Mouse (Mus musculus): ENCODE results near the gene Mfrp. TPM values are rescaled to one million over a fixed set of nuclear protein-coding genes. Genes with fewer than 3 reads are reported as not detected.

Gene Mfrp
- polyA plus RNA-seq (2014; fragmentation: Nextera tagmentation; extraction: Ambion mirVana), result 0.14 TPM in 1 of 2 replicates, not detected in the other

DNA sequence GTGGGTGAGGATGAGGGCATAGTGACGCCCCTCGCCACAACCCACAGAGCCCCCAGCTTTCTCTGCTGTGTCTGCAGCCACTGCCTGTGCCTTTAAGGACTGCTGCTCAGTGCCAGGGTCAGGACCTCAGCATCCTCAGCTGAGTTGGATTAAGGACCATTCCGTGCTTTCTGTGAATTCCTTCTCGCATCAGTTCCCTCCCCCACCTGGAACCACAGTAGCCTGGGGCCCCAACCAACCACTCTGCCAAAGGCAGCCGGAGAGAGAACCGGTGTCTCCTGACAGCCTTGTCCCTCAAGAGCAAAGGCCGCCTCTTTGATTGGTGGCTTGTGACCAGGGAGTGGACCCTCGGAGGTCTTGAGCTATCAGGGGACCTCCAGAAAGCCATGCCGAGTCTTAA lies at the start of gene Mfrp:
Mfrp (plus strand) TSS at position 240 of the 400 bp plus-strand sequence.
- Histone ChIP-seq H3K9ac (ENCODE audit: low read depth, low read length) (no peak within 1 kb of the TSS), H3K27me3 (replicated peaks; ENCODE audit: control insufficient read depth, insufficient read depth, low read length) (no peaks in the 10 kb centered on the region), H3K4me3 (ENCODE audit: low read depth, low read length) (no peak within 1 kb of the TSS), H3K27ac (ENCODE audit: low read depth, low read length) (no peak within 1 kb of the TSS), H3K4me1 (replicated peaks; ENCODE audit: control insufficient read depth, insufficient read depth, low read length) (no peaks in the 10 kb centered on the region), H3K36me3 (ENCODE audit: control insufficient read depth, insufficient read depth, low read length) (no peaks in the 10 kb centered on the region), H3K4me2 (no peak within 1 kb of the TSS), H3K9me3 (ENCODE audit: control insufficient read depth, low read length) (no peaks in the 10 kb centered on the region)
- no peak for DNase-seq (ENCODE audit: low spot score)
- ATAC-seq (replicated peaks; ENCODE audit: low FRiP score), result no peak
- WGBS, result 76% methylated on average over 9 of the region's 9 CpGs

DNA sequence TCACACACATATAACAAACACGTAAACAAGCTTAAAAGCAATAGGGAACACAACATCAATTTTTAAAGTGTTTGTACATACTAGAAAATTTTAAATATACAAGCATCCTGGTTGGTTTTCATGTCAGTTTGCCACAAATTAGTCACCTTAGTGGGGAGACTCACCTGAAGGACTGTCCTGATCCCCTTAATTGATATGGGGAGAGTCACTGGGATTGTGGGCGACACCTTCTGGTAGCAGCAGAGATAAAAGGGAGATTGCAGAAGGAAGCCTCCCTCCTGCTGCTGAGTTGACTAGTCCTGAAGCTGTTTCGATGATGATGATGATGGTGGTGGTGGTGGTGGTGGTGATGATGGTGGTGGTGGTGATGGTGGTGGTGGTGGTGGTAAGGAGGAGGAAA lies 48.7 kb upstream of the Mfrp start:
- Histone ChIP-seq H3K4me1 (replicated peaks; ENCODE audit: control insufficient read depth, insufficient read depth, low read length) (no peaks in the 10 kb centered on the region; the same call in 1 of the 2 replicates), H3K4me3 (ENCODE audit: low read depth, low read length) (no peak overlapping the region), H3K9ac (ENCODE audit: low read depth, low read length) (no peak overlapping the region), H3K27me3 (replicated peaks; ENCODE audit: control insufficient read depth, insufficient read depth, low read length) (peaks cover 6% of the 10 kb centered on the region; the same call in 1 of the 2 replicates), H3K4me2 (no peak overlapping the region), H3K27ac (ENCODE audit: low read depth, low read length) (no peak overlapping the region), H3K9me3 (ENCODE audit: control insufficient read depth, low read length) (no peaks in the 10 kb centered on the region), H3K36me3 (ENCODE audit: control insufficient read depth, insufficient read depth, low read length) (no peaks in the 10 kb centered on the region)
- ATAC-seq (replicated peaks; ENCODE audit: low FRiP score) (no peak), DNase-seq (ENCODE audit: low spot score) (no peak)
- 58% methylated on average over 3 of the region's 3 CpGs for WGBS

DNA sequence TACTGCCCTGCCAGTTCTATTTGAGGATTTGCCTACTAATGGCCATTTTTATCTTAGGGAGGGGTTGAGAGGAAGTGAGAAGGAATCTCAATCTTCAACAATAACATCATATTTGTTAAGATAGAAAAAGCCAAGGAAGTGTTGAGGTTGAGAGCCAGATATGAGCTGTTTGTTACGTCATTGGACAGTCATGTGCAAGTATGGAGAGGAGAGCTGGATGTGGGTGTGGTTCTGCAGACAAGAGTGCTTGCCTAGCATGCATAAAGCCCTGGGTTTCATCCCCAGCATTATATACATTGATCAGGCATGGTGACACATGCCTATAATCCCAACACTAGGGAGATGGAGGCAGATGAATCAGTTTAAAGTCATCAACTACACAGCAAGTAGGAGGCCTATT lies 47.6 kb upstream of the Mfrp start:
- Histone ChIP-seq H3K36me3 (ENCODE audit: control insufficient read depth, insufficient read depth, low read length) (no peaks in the 10 kb centered on the region), H3K4me3 (ENCODE audit: low read depth, low read length) (no peak overlapping the region), H3K4me2 (no peak overlapping the region), H3K27ac (ENCODE audit: low read depth, low read length) (no peak overlapping the region), H3K9me3 (ENCODE audit: control insufficient read depth, low read length) (no peaks in the 10 kb centered on the region), H3K4me1 (replicated peaks; ENCODE audit: control insufficient read depth, insufficient read depth, low read length) (no peaks in the 10 kb centered on the region; the same call in 1 of the 2 replicates), H3K9ac (ENCODE audit: low read depth, low read length) (no peak overlapping the region), H3K27me3 (replicated peaks; ENCODE audit: control insufficient read depth, insufficient read depth, low read length) (no peaks in the 10 kb centered on the region)
- no peak for ATAC-seq (replicated peaks; ENCODE audit: low FRiP score)
- DNase-seq (ENCODE audit: low spot score), result no peak
- 35% methylated on average over 1 of the region's 1 CpGs for WGBS

DNA sequence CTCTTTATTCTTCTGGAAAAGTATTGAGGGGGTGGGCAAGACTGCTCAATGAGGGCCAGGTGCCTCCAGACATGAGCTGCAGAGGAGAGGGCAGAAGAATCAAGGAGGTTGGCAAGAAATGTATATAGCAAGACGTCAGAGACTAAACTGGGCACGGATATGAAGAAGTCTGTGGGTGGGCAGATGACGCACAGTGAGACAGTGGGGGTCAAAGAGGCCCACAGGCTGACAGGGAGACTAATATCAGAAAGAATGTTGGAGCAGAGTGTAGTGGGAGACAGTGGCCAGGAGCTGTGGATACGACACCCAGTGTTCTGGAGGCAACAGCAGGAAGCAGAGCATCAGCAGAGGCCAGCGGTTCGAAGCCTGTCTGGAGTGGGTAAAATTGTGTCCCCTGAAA lies 42.9 kb upstream of the Mfrp start:
- Histone ChIP-seq H3K9me3 (ENCODE audit: control insufficient read depth, low read length) (no peaks in the 10 kb centered on the region), H3K9ac (ENCODE audit: low read depth, low read length) (no peak overlapping the region), H3K27ac (ENCODE audit: low read depth, low read length) (no peak overlapping the region), H3K36me3 (ENCODE audit: control insufficient read depth, insufficient read depth, low read length) (no peaks in the 10 kb centered on the region), H3K4me1 (replicated peaks; ENCODE audit: control insufficient read depth, insufficient read depth, low read length) (no peaks in the 10 kb centered on the region), H3K4me3 (ENCODE audit: low read depth, low read length) (no peak overlapping the region), H3K27me3 (replicated peaks; ENCODE audit: control insufficient read depth, insufficient read depth, low read length) (no peaks in the 10 kb centered on the region), H3K4me2 (no peak overlapping the region)
- 75% methylated on average over 6 of the region's 6 CpGs for WGBS
- ATAC-seq (replicated peaks; ENCODE audit: low FRiP score) (no peak), DNase-seq (ENCODE audit: low spot score) (no peak)

DNA sequence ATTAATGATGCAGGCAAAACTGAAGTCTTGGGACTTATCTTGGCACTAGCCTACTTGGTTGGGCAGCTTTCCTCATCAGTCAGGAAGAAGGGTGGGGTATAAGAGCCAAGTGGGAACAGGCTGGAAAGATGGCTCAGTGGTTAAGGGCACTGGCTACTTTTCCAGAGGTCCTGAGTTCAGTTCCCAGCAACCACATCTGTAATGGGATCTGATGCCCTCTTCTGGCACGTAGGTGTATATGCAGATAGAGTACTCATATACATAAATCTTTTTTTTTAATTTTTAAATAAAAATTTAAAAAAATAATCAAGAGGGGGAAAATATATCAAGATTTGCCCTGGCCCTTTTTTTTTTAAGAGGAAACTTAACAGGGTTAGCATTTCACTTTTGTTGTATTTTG lies 36.4 kb upstream of the Mfrp start:
- DNase-seq (ENCODE audit: low spot score) (no peak), ATAC-seq (replicated peaks; ENCODE audit: low FRiP score) (no peak)
- H3K9ac ChIP-seq (ENCODE audit: low read depth, low read length), result no peak overlapping the region
- no peaks in the 10 kb centered on the region for H3K9me3 ChIP-seq (ENCODE audit: control insufficient read depth, low read length)
- H3K27ac ChIP-seq (ENCODE audit: low read depth, low read length), result no peak overlapping the region
- H3K4me1 ChIP-seq (replicated peaks; ENCODE audit: control insufficient read depth, insufficient read depth, low read length), result peaks cover 11% of the 10 kb centered on the region
- 44% methylated on average over 1 of the region's 1 CpGs for WGBS
- no peaks in the 10 kb centered on the region for H3K36me3 ChIP-seq (ENCODE audit: control insufficient read depth, insufficient read depth, low read length)
- no peak overlapping the region for H3K4me3 ChIP-seq (ENCODE audit: low read depth, low read length)
- peaks cover 1% of the 10 kb centered on the region; the same call in 1 of the 2 replicates for H3K27me3 ChIP-seq (replicated peaks; ENCODE audit: control insufficient read depth, insufficient read depth, low read length)
- H3K4me2 ChIP-seq, result no peak overlapping the region

DNA sequence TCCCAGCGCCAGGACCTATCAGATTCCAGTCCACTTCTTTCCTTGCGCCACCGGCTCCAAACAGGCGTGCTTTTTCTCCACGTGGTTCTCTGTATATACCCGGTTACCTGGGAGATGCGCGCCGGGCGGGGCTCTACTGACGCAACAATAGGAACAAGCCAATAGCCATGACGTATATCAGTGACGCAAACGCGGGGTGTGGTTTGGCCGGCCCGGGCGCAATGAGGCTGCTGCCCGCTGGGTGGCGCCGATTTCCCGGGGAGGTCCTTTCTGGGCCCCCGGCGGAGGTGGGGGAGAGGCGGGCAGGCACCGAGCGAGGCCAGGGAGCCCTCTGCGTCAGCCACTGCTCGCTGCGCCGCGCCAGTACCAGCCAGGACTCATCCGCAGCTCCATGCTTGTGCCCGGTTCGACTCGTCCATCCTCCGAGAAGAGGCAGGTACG lies 34.7 kb upstream of the Mfrp start, which contains the start of gene Usp2:
Usp2 (plus strand) TSS at position 237 of the 441 bp plus-strand sequence.
- DNase-seq (ENCODE audit: low spot score) (peak; percentile 99), ATAC-seq (replicated peaks; ENCODE audit: low FRiP score) (peak; percentile 95)
- Histone ChIP-seq H3K9me3 (ENCODE audit: control insufficient read depth, low read length) (no peaks in the 10 kb centered on the region), H3K36me3 (ENCODE audit: control insufficient read depth, insufficient read depth, low read length) (no peaks in the 10 kb centered on the region), H3K4me2 (peak within 1 kb of the TSS; percentile 98), H3K9ac (ENCODE audit: low read depth, low read length) (peak within 1 kb of the TSS; percentile 58), H3K27me3 (replicated peaks; ENCODE audit: control insufficient read depth, insufficient read depth, low read length) (peaks cover 6% of the 10 kb centered on the region; the same call in 1 of the 2 replicates), H3K4me1 (replicated peaks; ENCODE audit: control insufficient read depth, insufficient read depth, low read length) (peaks cover 13% of the 10 kb centered on the region), H3K27ac (ENCODE audit: low read depth, low read length) (no peak within 1 kb of the TSS), H3K4me3 (ENCODE audit: low read depth, low read length) (peak within 1 kb of the TSS; percentile 58)
- under 1% methylated on average over 38 of the region's 38 CpGs for WGBS

DNA sequence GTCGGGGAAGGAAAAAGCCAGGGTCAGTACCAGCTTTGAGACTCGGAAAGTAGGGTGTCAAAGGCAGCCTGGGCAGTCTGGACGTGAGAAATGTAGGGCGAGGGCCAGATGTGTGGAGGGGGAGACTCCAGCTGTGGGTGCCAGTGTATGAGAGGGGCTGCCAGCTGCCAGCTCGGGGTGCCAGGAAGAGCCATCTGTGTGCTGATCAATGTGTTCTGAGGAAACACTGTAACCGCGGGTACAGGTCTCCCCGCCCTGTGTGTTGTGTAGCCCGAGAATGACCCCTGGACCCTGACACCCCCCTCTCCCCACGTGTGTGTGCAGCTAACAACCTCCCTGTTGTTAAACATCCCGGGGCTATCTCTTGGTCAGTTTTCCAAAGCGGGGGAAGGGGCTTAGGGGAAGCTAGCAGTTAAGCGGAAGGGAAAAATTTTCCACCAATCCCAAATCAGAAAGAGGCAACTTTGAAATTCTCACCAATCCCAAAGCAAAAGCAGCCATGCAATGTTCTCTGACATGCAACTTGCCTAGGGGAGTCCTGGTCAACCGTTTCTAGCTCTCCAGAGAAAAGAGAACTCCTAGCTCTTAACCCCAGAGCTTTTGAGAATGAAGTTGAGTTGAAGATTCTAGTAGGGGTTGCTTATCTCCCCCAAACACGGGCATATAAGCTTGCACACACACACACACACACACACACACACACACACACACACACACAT lies 34.1 kb upstream of the Mfrp start:
- H3K27ac ChIP-seq (ENCODE audit: low read depth, low read length), result no peak overlapping the region
- no peak for DNase-seq (ENCODE audit: low spot score)
- H3K4me3 ChIP-seq (ENCODE audit: low read depth, low read length), result peak overlapping the region; percentile 58
- H3K36me3 ChIP-seq (ENCODE audit: control insufficient read depth, insufficient read depth, low read length), result no peaks in the 10 kb centered on the region
- 11% methylated on average over 15 of the region's 15 CpGs for WGBS
- peaks cover 6% of the 10 kb centered on the region; the same call in 1 of the 2 replicates for H3K27me3 ChIP-seq (replicated peaks; ENCODE audit: control insufficient read depth, insufficient read depth, low read length)
- H3K4me2 ChIP-seq, result peak overlapping the region; percentile 98
- H3K9ac ChIP-seq (ENCODE audit: low read depth, low read length), result peak overlapping the region; percentile 58
- peak; percentile 38 for ATAC-seq (replicated peaks; ENCODE audit: low FRiP score)
- no peaks in the 10 kb centered on the region for H3K9me3 ChIP-seq (ENCODE audit: control insufficient read depth, low read length)
- peaks cover 13% of the 10 kb centered on the region for H3K4me1 ChIP-seq (replicated peaks; ENCODE audit: control insufficient read depth, insufficient read depth, low read length)

DNA sequence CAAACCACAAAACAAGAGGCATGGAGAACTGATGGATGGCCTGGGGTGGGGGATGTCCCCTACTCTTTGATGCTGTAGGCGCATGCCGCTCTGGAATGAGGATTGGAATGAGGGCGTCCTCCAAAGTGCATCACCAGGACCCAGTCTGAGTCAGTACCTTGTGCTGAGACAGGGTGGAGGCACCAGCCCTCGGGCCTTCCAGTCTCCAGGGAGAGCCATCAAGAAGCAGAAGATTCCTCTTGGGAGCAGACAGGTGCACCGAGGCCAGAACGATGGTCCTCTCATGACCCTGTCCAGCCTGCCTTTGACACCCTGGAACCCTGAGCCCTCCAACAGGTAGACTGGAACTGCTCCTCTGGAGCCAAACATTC lies 33.6 kb upstream of the Mfrp start:
- H3K27ac ChIP-seq (ENCODE audit: low read depth, low read length), result no peak overlapping the region
- peak overlapping the region; percentile 98 for H3K4me2 ChIP-seq
- DNase-seq (ENCODE audit: low spot score), result no peak
- peaks cover 13% of the 10 kb centered on the region for H3K4me1 ChIP-seq (replicated peaks; ENCODE audit: control insufficient read depth, insufficient read depth, low read length)
- no peak overlapping the region for H3K4me3 ChIP-seq (ENCODE audit: low read depth, low read length)
- H3K27me3 ChIP-seq (replicated peaks; ENCODE audit: control insufficient read depth, insufficient read depth, low read length), result peaks cover 9% of the 10 kb centered on the region; the same call in 1 of the 2 replicates
- 62% methylated on average over 6 of the region's 6 CpGs for WGBS
- no peaks in the 10 kb centered on the region for H3K9me3 ChIP-seq (ENCODE audit: control insufficient read depth, low read length)
- H3K9ac ChIP-seq (ENCODE audit: low read depth, low read length), result peak overlapping the region; percentile 58; the same call in 1 of the 2 replicates
- no peaks in the 10 kb centered on the region for H3K36me3 ChIP-seq (ENCODE audit: control insufficient read depth, insufficient read depth, low read length)
- ATAC-seq (replicated peaks; ENCODE audit: low FRiP score), result no peak

DNA sequence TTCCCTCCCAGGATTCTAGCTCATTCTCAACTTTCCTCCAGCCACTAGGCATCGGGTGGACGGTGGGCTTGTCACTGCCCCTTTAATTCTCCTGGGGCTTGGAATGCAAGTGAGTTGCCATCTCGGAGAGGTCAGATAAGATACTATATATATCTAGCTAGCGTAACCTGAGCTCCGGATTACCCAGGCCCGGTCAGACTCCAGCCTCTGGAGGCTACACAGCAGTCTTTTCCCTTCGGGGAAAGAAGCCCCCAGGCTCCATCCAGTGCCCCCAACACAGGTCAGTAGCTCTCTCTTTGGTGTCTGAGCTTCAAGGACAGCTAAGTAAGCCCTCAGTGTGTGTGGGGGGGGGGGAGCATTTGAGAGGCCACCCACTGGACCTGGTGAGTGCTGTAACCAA lies 32.3 kb upstream of the Mfrp start:
- no peak overlapping the region for H3K4me2 ChIP-seq
- DNase-seq (ENCODE audit: low spot score) (no peak), ATAC-seq (replicated peaks; ENCODE audit: low FRiP score) (no peak)
- H3K36me3 ChIP-seq (ENCODE audit: control insufficient read depth, insufficient read depth, low read length), result no peaks in the 10 kb centered on the region
- WGBS, result 12% methylated on average over 7 of the region's 7 CpGs
- no peak overlapping the region for H3K27ac ChIP-seq (ENCODE audit: low read depth, low read length)
- H3K9ac ChIP-seq (ENCODE audit: low read depth, low read length), result no peak overlapping the region
- peaks cover 9% of the 10 kb centered on the region; the same call in 1 of the 2 replicates for H3K27me3 ChIP-seq (replicated peaks; ENCODE audit: control insufficient read depth, insufficient read depth, low read length)
- no peak overlapping the region for H3K4me3 ChIP-seq (ENCODE audit: low read depth, low read length)
- no peaks in the 10 kb centered on the region for H3K9me3 ChIP-seq (ENCODE audit: control insufficient read depth, low read length)
- peaks cover 13% of the 10 kb centered on the region for H3K4me1 ChIP-seq (replicated peaks; ENCODE audit: control insufficient read depth, insufficient read depth, low read length)
